Mouse (Mus musculus) neural tube, embryonic 10.5 days (tissue): Measurements from ENCODE around the gene Il18.

ENCODE experiments used
- DNase-seq: peaks from one replicate; pipeline ENCODE4 v3.0.0-alpha.2; 2017; ENCODE audit warnings: low spot score; ENCODE audit errors: extremely low spot score

Il18 gene

DNA sequence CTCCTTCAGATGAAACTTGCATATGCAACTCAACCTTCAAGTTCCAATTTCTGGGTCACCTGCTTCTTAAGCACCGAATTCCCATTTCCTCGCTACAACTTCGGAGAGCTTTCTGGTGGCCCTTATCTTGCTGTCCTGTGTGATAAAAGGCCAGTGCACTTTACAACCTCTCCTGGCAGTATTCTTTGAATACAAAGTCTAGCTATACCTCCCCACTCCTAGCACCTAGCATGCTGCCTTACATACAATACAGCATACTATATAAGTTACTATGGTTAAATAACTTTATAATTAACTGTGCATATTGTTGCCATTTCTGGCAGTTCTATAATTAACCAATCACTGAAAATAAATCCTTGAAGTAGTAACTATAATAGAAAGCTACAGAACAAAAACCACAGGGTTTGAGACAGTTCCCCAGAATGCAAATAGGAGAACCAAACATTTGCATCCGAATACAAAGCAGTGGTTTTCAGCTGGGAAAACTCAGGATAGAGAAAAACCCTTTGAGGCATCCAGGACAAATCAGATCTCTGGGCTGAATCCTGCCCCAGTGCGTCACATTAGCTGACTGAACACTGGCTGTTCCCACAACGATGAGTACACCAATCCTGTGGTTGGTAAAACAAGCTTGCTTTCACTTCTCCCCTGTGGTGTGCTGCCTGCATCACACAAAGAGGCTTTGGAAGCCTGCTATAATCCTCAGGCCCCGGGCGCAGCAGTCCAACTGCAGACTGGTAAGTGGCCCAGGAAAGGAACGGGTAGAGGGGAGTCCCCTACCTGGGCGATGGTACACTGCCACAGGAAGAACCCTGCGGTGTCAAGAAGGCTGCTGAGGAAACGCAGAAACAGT is at the start of gene Il18:
Il18 (plus strand) TSS at position 587 of the 853 bp plus-strand sequence.
- DNase-seq, result peak; percentile 24

DNA sequence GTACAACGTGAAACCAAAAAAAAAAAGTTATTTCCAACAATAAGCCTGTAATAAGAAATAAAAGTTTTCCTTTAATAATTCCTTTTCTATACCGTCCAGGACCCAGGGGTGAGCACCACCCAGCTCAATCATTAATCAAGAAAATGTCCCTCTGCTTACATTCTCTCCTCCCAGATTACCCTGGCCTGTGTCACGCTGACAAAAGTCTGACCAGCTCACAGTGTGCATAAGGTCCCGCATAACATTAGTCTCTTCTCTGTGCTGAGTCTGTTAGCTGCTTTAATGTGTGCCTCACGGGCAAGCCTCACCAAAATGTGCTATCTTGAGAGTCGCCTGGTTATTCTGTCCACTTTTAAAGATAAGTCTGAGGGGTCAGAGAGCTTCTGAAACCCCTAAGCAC is 49.2 kb upstream of the Il18 start:
- DNase-seq, result no peak

DNA sequence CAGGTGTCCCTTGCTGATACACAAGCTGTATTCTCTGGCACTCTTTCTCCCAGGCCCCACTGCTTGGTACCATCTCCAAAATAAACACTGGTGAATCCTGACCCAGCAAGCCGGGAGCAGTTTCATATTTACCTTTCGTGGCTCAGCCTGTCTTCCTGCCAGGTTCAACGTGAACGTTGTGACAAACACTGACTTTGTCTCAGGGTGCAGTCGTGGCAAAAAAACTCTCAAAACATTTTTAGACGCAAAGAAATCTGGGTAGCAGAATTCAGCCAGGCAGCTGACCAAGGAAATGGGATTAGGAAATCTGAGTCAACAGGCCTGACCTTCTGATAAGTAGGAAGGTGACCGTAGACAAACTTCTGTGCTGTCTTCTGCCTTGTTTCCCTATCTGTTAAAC is 47.1 kb upstream of the Il18 start:
- DNase-seq, result no peak

DNA sequence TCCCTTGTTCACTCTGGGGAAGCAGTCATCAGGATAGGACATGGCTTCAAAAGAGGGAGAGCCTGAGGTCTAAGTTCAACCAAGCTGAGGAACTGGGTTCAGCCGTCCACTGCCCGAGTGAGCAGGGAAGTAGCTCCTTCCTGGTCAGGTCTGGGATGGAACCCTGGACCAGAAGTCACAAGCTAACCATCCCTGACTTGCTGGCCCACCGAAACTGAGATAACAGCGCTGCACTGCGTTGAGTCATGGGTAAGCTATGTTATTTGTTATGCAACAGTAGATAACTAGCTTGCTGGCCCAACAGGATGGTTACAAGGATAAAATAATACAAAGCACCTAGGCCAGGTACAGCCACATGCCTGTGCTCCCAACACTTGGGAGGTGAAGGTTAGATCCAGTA is 39.2 kb upstream of the Il18 start:
- DNase-seq, result no peak

DNA sequence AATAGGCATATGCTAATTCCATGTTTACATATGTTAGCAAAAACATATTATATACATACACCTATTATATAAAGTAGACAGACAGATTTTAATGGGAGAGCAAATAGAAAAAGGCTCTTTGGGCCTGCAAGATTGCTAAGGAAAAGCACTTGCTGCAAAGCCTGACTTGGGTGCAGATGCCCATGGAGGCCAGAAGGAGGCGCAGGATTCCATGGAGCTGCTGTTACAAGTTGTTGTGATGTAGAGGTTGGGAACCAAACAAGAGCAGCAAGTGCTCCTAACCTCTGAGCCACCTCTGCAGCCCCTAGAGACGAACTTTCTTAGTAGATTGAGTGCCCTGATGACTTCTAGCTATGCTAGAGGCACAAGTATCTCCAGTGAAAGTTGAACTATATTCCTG is 35.8 kb upstream of the Il18 start:
- DNase-seq, result no peak

DNA sequence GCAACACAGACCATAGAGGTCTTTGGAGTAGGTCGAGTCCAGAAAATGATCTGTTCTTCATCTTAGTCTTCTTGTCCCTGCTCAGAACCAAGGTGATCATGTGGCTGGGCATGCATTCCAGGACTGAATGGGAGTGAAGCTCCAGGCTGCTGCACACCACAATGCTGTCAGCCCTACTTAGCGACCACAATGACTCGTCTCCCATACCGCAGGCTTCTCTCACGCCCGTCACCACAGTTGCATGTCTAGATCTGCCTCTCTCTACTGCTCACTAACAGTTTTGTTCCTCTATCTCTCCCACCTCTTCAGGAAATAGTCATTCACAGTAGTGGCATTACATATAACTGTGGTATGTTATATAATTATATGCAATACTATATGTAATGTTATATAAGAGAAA is 33.9 kb upstream of the Il18 start:
- no peak for DNase-seq

DNA sequence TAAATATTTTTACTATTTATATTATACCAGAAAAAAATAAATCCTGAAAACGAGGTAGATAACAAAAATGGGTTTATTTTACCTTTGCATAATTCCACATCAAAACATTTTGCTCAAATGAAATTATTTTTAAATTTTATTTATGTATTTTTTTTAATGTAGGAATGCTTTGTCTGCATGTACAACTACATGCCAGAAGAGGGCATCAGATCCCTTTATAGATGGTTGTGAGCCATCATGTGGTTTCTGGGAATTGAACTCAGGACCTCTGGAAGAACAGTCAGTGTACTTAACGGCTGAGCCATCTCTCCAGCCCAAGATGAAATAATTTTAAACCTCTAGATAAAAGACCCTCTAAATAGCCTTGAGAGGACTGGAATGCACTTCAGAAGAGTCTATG is 33.1 kb upstream of the Il18 start:
- no peak for DNase-seq

DNA sequence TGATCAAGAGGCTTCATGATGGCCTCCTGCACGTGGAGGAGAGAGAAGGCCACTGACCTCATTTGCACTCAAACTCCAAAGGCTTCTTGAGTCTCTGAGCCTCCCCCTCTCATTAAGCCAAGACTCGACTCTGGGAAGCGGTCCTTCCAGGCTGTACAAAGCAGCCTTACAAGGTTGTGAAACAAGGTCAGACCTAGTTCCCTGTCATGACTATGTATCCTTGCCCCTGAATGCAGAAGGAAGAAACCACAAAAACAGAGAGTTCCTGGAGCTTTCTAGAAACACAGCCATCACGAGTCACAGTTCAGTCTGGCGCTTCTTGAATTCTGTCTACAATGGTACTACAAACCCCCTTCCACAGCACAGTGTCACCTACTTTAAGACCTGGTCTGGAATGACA is 32.1 kb upstream of the Il18 start:
- no peak for DNase-seq

DNA sequence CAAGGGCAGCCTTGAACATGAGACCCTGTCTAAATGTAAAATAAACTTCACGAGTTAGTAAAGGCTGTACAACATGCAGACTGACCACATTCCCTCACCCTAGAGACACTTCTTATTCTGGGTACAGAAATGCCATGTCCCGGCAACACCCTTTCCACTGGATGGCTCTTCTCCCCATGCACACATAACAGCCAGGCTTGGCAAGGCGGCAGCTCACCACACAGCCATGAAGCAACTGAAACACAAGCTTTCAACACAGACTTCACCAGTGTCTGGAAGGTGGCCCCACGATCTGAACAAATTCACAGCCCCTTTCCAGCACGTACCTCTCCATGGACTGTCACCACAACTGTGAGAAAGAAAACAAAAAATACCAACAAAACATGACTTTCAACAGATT is 29.7 kb upstream of the Il18 start:
- DNase-seq, result no peak

DNA sequence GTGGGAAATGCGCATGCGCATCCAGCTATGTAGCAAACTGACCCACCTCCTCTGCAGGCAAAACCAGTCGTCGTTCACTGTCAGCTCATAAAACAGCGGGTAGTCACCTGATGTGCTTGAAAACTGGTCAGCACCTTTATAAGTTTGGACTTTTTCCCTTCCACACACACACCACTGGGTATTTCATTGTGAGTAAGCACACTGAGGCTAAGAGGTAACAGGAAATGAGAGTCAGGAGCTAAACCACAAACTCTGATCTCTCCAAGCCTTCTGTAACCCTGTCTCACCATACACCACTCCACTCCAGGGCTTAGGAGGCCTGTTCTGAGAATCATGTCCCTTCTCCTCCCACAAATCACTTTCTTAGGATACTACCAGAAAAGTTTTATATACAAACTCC is 29.0 kb upstream of the Il18 start:
- no peak for DNase-seq

DNA sequence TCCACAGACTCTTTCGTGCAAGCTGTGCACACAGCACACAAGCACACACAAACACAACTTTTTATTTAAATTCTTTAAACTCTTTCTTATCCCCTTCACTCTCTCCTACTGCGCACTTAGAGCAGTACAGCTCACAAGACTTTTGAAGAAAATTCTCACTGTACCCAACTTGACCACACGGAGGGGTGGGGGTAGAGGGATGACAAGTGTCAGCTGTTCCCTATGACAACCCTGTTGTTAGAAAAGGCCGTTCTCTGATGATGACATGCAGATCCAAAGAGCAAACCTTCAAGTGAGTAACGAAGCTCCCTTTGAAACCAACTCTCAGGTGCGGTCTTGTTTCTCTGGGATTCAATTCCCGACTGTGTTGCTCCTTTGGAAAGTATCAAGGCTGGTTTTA is 26.8 kb upstream of the Il18 start:
- no peak for DNase-seq

DNA sequence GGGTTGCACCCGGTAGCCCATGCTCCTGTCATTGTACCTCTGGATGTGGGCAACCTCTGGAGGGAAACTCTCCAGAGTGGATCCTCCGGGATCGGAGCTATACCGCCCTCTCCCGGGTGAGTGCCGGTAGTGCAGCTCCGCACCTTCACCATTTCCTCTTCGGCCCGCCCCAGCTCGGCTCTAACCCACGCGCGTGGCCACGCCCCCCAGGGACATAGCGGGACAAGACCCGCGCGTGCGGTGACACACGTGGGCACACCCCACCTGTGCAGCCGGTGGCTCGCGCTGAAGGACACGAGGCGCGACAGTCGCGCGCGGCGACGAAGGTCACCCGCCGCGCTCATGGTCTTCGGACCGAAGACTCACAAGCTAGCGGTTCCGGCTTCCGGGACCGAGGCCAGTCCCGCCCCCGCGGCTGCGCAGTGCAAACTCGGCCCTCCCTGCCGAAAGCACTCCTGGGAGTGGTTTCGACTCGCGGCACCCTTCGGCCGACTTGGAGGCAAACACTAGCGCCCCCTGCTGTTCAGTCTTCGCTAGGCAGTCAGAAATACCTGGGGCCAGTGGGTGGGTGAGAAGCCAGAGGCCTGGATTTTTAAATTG is 26.2 kb upstream of the Il18 start, which contains the start of gene Pts:
Pts (minus strand) TSS at position 432 of the 600 bp plus-strand sequence.
- DNase-seq, result peak; percentile 98

DNA sequence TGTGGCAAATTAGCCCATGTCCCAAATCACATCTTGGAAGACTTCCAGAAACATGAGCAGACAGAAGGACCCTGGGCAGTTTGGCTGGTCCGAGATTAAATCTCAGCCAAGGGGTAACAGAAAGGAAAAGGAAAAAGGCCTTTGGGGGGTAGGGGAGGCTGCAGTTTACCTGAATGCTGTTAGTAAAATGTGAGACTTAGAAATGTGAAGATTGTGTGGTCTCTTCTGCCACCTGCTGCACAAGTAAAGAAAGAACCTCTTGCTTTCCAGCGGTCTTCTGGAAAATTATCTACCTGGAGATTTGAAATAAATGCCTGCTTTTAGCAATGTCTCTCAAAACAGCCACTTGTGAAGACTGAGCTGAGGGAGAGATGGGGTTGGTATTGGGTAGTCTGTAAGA is 23.7 kb upstream of the Il18 start:
- DNase-seq, result no peak

DNA sequence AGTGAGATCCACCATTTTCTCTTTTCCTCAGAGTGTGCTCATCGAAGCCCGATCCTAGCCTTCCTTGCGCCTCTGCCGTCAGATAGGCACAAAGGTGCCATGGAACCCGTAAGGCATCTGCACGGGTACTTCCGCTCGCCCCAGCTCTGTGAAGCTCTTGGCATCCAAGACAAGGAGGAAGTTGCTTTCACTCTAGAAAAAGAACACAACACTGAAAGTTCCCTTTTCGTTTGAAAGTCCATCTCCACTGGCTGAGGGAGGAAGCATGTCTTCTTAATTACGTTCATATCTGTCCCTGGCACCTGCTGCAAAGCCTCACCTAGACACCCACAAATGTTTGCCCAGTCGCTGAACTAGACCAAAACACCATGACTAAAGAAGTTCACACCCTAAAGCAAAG is 21.3 kb upstream of the Il18 start:
- no peak for DNase-seq

DNA sequence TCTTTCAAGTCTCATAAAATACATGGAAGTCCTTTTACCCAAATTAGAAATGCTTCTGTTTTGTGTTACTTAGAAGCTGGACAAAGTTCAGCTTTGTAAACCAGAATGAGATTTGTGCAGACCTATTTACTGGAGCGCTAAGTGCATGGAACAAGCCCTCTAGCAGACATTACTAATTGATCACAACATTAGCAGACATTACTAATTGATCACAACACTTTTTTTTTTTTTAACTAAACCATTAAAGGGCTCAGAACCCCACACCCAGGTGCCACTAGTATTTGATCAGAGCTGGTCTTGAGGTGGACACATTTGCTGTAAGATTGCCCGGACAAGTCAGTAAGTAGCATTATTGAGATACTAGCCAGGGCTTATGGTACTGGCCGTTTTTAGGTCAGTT is 20.8 kb upstream of the Il18 start:
- DNase-seq, result no peak

DNA sequence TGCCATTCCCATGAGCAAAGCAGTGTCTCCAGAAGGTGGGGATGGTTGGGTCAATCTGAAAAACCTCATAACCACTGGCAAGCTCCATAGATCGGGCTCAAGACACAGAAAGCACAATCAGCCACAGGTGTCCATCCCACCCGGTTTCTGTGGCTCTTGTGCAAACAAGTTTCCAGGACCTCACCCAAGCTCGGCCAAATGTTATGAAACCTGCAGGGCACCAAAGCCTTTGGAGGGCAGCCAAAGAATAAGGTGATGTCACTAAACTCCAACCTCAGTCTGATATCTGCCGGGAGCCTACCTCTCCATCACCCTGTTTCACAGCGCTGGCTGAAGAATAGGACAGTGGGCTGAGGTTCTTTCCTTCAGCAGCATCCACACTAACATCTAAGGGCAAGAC is 18.7 kb upstream of the Il18 start:
- no peak for DNase-seq

DNA sequence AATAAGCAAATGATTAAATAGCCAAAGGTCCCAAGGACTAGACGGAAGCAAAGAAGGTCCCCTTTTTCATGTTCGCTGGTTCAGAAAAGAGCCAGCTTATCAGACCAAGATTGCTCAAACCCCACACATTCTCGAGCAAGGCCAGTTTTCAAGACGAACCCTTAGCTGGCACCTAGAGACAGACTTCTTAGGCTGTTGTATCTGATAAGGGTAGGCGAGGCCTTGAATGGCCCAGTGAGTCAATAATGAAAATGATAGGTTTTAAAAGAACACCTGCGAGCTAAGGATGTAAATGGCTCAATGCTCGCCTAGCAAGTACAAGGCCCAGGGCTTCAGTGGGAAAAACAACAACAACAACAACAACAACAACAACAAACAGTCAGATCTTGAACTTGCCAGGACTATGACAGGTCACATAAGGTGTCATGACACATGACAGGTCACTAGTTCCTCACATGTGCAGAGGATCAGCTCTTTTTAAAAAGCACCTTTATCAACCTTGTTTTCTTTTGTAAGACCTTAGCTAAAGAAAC is 18.0 kb upstream of the Il18 start:
- no peak for DNase-seq

DNA sequence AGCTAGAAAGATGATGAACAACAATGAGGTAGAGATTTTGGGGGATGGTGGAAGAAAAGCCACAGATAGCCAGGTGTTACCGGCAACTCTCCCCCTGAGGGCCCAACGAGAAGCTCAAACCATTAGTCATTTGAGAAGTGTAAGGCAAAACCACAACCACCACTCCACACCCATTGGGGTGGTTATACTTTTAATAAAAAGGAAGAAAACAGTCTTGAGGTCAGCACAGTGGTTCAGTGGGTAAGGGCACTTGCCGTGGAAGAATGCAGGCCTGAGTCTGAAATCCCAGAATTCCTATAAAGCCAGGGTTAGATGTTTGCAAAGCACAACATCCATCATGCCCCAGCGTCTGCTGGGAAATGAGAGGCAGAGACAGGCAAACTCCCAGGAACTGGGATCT is 17.3 kb upstream of the Il18 start:
- no peak for DNase-seq

DNA sequence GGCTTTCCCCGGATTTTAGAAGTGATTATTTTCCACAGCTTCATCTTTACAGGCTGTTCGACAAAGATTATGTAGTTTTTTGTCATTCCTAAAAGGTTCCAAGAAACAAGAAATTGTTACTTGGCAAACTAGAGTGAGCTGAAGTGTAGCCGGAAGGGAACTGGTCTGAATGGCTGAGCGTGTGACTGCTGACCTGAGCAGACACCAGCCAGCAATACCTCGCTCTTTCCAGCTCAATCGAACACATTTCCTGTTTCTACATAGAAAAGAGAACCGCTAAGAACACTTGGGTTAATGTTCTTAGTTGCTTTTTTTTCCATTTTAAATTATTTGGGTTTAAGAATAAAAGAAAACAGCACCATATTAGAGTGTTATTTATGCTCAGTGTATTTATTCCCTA is 14.5 kb upstream of the Il18 start:
- no peak for DNase-seq

DNA sequence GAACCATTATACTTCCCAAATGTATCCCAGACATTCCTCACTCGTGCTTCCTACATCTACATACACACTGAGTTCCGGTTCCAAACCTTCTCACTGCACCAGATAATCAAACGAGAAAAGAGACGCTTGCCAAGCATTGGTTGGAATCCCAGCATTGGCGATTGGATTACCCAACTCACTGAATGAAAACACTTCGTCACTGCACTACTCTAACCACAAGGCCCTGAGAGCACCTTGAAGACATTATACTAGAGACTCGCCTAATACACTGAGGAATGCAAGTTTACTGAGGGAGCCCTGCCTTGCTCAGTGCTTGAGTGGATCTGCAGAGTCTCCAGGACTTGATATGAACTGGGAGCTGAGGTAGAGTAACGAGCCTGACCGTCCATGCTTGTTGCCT is 12.2 kb upstream of the Il18 start:
- DNase-seq, result no peak

DNA sequence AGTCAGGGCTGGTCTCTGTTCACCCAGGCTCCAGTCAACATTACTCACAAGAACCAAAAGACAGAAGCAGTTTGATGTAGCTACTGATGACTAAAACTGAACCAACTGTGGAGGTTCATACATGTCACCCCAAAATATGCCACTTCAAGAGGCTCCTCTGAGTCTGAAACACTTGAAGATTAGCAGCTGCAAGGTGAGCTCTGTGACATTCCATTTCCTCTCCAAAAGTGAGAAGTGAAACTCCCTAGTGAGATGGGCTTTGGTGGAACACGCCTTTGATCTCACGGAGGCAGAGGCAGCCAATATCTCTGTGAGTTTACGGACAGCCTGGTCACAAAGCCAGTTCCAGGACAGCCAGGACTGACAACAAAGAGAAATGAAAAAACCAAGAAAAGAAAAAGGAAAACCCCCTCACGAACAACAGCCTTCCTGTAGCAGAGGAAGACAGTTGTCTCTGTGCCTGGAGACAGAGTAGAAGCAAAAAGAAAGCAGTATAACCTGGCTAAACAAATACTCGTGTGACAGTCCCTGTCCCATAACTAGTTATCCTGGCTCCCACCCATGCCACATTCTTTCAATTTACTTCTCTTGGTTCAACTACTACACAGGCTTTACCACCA is 6.7 kb upstream of the Il18 start:
- no peak for DNase-seq

DNA sequence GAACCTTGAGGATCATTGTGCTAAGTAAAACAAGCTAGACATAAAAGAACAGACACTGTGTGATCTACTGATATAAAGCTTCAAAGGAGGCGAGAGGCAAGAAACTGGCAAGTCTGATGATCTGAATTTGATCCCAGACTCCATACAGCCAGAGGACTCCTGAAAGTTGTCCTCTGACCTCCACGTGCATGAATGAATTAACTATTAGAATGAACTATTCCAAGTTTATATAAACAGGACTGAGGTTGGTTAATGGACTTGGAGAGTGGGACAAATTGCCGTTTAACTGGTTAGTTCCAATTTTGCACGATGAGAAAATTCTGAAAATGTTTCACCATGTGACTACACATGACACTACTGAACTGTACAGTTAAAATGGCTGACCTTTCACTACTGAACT is 5.7 kb upstream of the Il18 start:
- no peak for DNase-seq
